ENCODE assay signal across 8 mouse cellular contexts in genomic region chr2:21261370-21262006, GRCm38 (mm10). TPM values are rescaled to one million over a fixed set of nuclear protein-coding genes. Genes with fewer than 3 reads are reported as not detected.
A peak's percentile ranks its signal among the peaks of the same experiment; 100 is the strongest.
DNase-seq lines count a peak whose midpoint lies in the region; ATAC-seq and TF ChIP-seq lines count a peak whose summit lies in the region.

No protein-coding gene starts in this region.

- peak; percentile 40 to 51 for DNase-seq in B cell, adult 2 months
- DNase-seq in adrenal gland, postnatal 10 days, result peak; percentile 65
- DNase-seq in embryonic facial prominence, embryonic 11.5 days (ENCODE audit: low spot score), result peak; percentile 84
- DNase-seq in heart, adult 8-10 months (ENCODE audit: low spot score), result peak; percentile 65
- DNase-seq in kidney, adult 2 months, result peak; percentile 64

- no peaks in the 10 kb centered on the region for H3K27me3 ChIP-seq in embryonic facial prominence, embryonic 11.5 days (ENCODE audit: control insufficient read depth, insufficient read depth, low read length)
- H3K27me3 ChIP-seq in kidney, adult 2 months (replicated peaks; ENCODE audit: control insufficient read depth, insufficient read depth, low read length), result no peaks in the 10 kb centered on the region
- no peaks in the 10 kb centered on the region for H3K27me3 ChIP-seq in limb, embryonic 13.5 days
- no peaks in the 10 kb centered on the region for H3K27me3 ChIP-seq in midbrain, embryonic 15.5 days (replicated peaks)
- H3K27me3 ChIP-seq in stomach, embryonic 14.5 days (ENCODE audit: control insufficient read depth, insufficient read depth, low read length), result no peaks in the 10 kb centered on the region

- 27% methylated on average over 4 of the region's 4 CpGs for WGBS in embryonic facial prominence, embryonic 11.5 days
- WGBS in kidney, adult 2 months, result 22% methylated on average over 4 of the region's 4 CpGs
- 27% methylated on average over 4 of the region's 4 CpGs for WGBS in limb, embryonic 13.5 days
- 28% methylated on average over 4 of the region's 4 CpGs for WGBS in midbrain, embryonic 15.5 days
- 26% methylated on average over 4 of the region's 4 CpGs for WGBS in stomach, embryonic 14.5 days

- no peaks in the 10 kb centered on the region for H3K36me3 ChIP-seq in embryonic facial prominence, embryonic 11.5 days (replicated peaks; ENCODE audit: control insufficient read depth, insufficient read depth, low read depth, low read length)
- no peaks in the 10 kb centered on the region for H3K36me3 ChIP-seq in kidney, adult 2 months (ENCODE audit: control insufficient read depth, insufficient read depth, low read length)
- H3K36me3 ChIP-seq in limb, embryonic 13.5 days, result no peaks in the 10 kb centered on the region
- no peaks in the 10 kb centered on the region for H3K36me3 ChIP-seq in midbrain, embryonic 15.5 days (replicated peaks)
- no peaks in the 10 kb centered on the region for H3K36me3 ChIP-seq in stomach, embryonic 14.5 days (ENCODE audit: control insufficient read depth, insufficient read depth, low read length)

- peak; percentile 86 for ATAC-seq in embryonic facial prominence, embryonic 11.5 days (replicated peaks; ENCODE audit: insufficient number of reproducible peaks, low FRiP score, low TSS enrichment, low read depth)
- peak; percentile 91 for ATAC-seq in limb, embryonic 13.5 days (ENCODE audit: low FRiP score, low read depth)
- ATAC-seq in midbrain, embryonic 15.5 days (replicated peaks), result peak; percentile 92
- peak; percentile 79; the same call in 1 of the 2 replicates for ATAC-seq in stomach, embryonic 14.5 days (ENCODE audit: insufficient number of reproducible peaks, insufficient read depth, low FRiP score, low read depth)

- TF ChIP-seq POLR2A in kidney, adult 2 months (IDR thresholded peaks at IDR 0.05; ENCODE audit: low read depth, low read length), result no peak

- no peak overlapping the region for H3K4me2 ChIP-seq in embryonic facial prominence, embryonic 11.5 days (ENCODE audit: low read depth, low read length)
- H3K4me2 ChIP-seq in limb, embryonic 13.5 days (replicated peaks), result no peak overlapping the region
- no peak overlapping the region for H3K4me2 ChIP-seq in midbrain, embryonic 15.5 days
- no peak overlapping the region for H3K4me2 ChIP-seq in stomach, embryonic 14.5 days (replicated peaks; ENCODE audit: low read depth, low read length)

- TF ChIP-seq CTCF in kidney, adult 2 months (conservative IDR thresholded peaks at IDR 0.05; ENCODE audit: insufficient read depth, insufficient read length, low read depth, low read length), result peak; percentile 99

- H3K9me3 ChIP-seq in embryonic facial prominence, embryonic 11.5 days (replicated peaks; ENCODE audit: control insufficient read depth, low read length), result no peaks in the 10 kb centered on the region
- H3K9me3 ChIP-seq in limb, embryonic 13.5 days, result no peaks in the 10 kb centered on the region
- no peaks in the 10 kb centered on the region for H3K9me3 ChIP-seq in midbrain, embryonic 15.5 days
- no peaks in the 10 kb centered on the region for H3K9me3 ChIP-seq in stomach, embryonic 14.5 days (ENCODE audit: control insufficient read depth, low read depth, low read length)

- H3K4me3 ChIP-seq in embryonic facial prominence, embryonic 11.5 days (ENCODE audit: low read depth, low read length), result no peak overlapping the region
- no peak overlapping the region for H3K4me3 ChIP-seq in kidney, adult 2 months (ENCODE audit: insufficient read depth, low read depth, low read length)
- H3K4me3 ChIP-seq in limb, embryonic 13.5 days, result no peak overlapping the region
- H3K4me3 ChIP-seq in midbrain, embryonic 15.5 days, result no peak overlapping the region
- no peak overlapping the region for H3K4me3 ChIP-seq in stomach, embryonic 14.5 days (ENCODE audit: low read depth, low read length)

- H3K4me1 ChIP-seq in embryonic facial prominence, embryonic 11.5 days (ENCODE audit: control insufficient read depth, insufficient read depth, low read length), result no peaks in the 10 kb centered on the region
- peaks cover 5% of the 10 kb centered on the region; the same call in 1 of the 2 replicates for H3K4me1 ChIP-seq in kidney, adult 2 months (ENCODE audit: control insufficient read depth, insufficient read depth, low read length)
- 0 out of 2 replicates have a peak, but pooled peaks cover 3% of the 10 kb centered on the region for H3K4me1 ChIP-seq in limb, embryonic 13.5 days
- H3K4me1 ChIP-seq in midbrain, embryonic 15.5 days, result no peaks in the 10 kb centered on the region
- 0 out of 2 replicates have a peak, but pooled peaks cover 3% of the 10 kb centered on the region for H3K4me1 ChIP-seq in stomach, embryonic 14.5 days (ENCODE audit: control insufficient read depth, insufficient read depth, low read length)

- no peak overlapping the region for H3K9ac ChIP-seq in embryonic facial prominence, embryonic 11.5 days (replicated peaks; ENCODE audit: low read length)
- no peak overlapping the region for H3K9ac ChIP-seq in limb, embryonic 13.5 days
- H3K9ac ChIP-seq in midbrain, embryonic 15.5 days, result no peak overlapping the region
- H3K9ac ChIP-seq in stomach, embryonic 14.5 days (replicated peaks; ENCODE audit: low read depth, low read length), result no peak overlapping the region

- H3K27ac ChIP-seq in embryonic facial prominence, embryonic 11.5 days (replicated peaks; ENCODE audit: low read depth, low read length), result no peak overlapping the region
- no peak overlapping the region for H3K27ac ChIP-seq in kidney, adult 2 months (ENCODE audit: insufficient read depth, low read depth, low read length)
- no peak overlapping the region for H3K27ac ChIP-seq in limb, embryonic 13.5 days
- H3K27ac ChIP-seq in midbrain, embryonic 15.5 days, result no peak overlapping the region
- no peak overlapping the region for H3K27ac ChIP-seq in stomach, embryonic 14.5 days (ENCODE audit: low read length)

RNA-seq across cellular contexts. Expression of gene Thnsl1, which starts 56.0 kb away (rescaled TPM):
- 1 to 10 TPM; 5.7 to 7.6 TPM for total RNA-seq in adrenal gland, postnatal 10 days (2021)
- 11.3 and 11.5 TPM in 2 replicates for polyA plus RNA-seq in embryonic facial prominence, embryonic 11.5 days (2014; fragmentation: Nextera tagmentation; extraction: Ambion mirVana)
- 10 to 100 TPM in 1 of 4 experiments, 1 to 10 TPM in 3; 7.4 to 10.5 (median 9.1) TPM for total RNA-seq in heart, adult 8-10 months (2022)
- polyA plus RNA-seq in kidney, adult 2 months (2012; rRNA removed), result 4.7 and 5.1 TPM in 2 replicates
- polyA plus RNA-seq in limb, embryonic 13.5 days (2015; fragmentation: Nextera tagmentation; extraction: Ambion mirVana), result 6.2 TPM in 2 replicates
- polyA plus RNA-seq in midbrain, embryonic 15.5 days (2015; fragmentation: Nextera tagmentation; extraction: Ambion mirVana), result 24.4 TPM in 2 replicates
- polyA plus RNA-seq in stomach, embryonic 14.5 days (2014; fragmentation: Nextera tagmentation; extraction: Ambion mirVana), result 10.1 and 10.9 TPM in 2 replicates

RNA-seq across cellular contexts. Expression of gene Enkur, which starts 56.3 kb away (rescaled TPM):
- total RNA-seq in adrenal gland, postnatal 10 days (2021), result 1 to 10 TPM; 1.0 to 1.6 TPM
- 0.63 TPM in 2 replicates for polyA plus RNA-seq in embryonic facial prominence, embryonic 11.5 days (2014; fragmentation: Nextera tagmentation; extraction: Ambion mirVana)
- 1 to 10 TPM; 1.0 to 1.1 (median 1.1) TPM for total RNA-seq in heart, adult 8-10 months (2022)
- polyA plus RNA-seq in kidney, adult 2 months (2012; rRNA removed), result 0.19 TPM in 1 of 2 replicates, not detected in the other
- 0.39 and 0.52 TPM in 2 replicates for polyA plus RNA-seq in limb, embryonic 13.5 days (2015; fragmentation: Nextera tagmentation; extraction: Ambion mirVana)
- 5.2 and 6.1 TPM in 2 replicates for polyA plus RNA-seq in midbrain, embryonic 15.5 days (2015; fragmentation: Nextera tagmentation; extraction: Ambion mirVana)
- polyA plus RNA-seq in stomach, embryonic 14.5 days (2014; fragmentation: Nextera tagmentation; extraction: Ambion mirVana), result 0.42 and 0.43 TPM in 2 replicates
